Mouse (Mus musculus): ENCODE measurements around the gene Sapcd2. TPM values are rescaled to one million over a fixed set of nuclear protein-coding genes. Genes with fewer than 3 reads are reported as not detected.
A peak's percentile ranks its signal among the peaks of the same experiment; 100 is the strongest.

Gene Sapcd2
- total and polyA plus RNA-seq, 3 experiments = 0.20 TPM; not detected in 2

DNA sequence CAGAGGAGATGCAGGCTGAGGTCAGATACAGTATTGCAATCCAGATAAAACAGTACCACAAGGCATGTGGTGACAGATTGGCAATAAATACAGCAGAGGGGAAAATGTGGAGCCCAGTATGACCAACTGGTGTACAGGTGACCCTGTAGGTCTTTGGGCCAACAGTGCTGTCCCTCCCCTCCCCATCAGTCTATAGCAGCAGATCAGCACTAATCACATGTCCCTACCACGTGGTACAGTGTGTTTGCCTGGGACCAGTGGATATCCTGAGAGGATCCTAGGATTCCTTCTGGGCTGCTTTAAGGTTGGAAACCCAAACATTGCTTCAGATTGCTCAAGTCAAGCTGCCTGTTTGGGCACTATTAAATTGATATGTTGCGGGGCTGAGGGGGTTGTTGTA is 38.6 kb upstream of the Sapcd2 start:
- no peaks in the 10 kb centered on the region for H3K79me2 ChIP-seq (replicated peaks; ENCODE audit: control insufficient read depth, insufficient read depth, low read length)
- 78% methylated on average over 2 of the region's 2 CpGs for WGBS
- no peak overlapping the region for H3K27ac ChIP-seq
- H3K9ac ChIP-seq (ENCODE audit: low read depth, low read length) = no peak overlapping the region
- H3K4me3 ChIP-seq = peak overlapping the region; percentile 67
- H3K27me3 ChIP-seq (ENCODE audit: control insufficient read depth, insufficient read depth, low read length) = no peaks in the 10 kb centered on the region
- TF ChIP-seq EP300 (IDR thresholded peaks at IDR 0.05; ENCODE audit: insufficient read depth, low read depth, low read length) (no peak), CTCF (IDR thresholded peaks at IDR 0.05) (no peak), POLR2A (IDR thresholded peaks at IDR 0.05; ENCODE audit: insufficient read depth, low read depth, low read length) (no peak)
- H3K4me1 ChIP-seq (ENCODE audit: control insufficient read depth, insufficient read depth, low read length) = peaks cover 5% of the 10 kb centered on the region
- DNase-seq = no peak
- H3K36me3 ChIP-seq (ENCODE audit: control insufficient read depth, insufficient read depth, low read length) = no peaks in the 10 kb centered on the region; the same call in 1 of the 2 replicates
- intact Hi-C loops (cut with DNase I) = loop anchor here (5.0 kb wide), 1 partner anchor 61 kb away; the partner anchor contains the start of genes Anapc2 and Ssna1

DNA sequence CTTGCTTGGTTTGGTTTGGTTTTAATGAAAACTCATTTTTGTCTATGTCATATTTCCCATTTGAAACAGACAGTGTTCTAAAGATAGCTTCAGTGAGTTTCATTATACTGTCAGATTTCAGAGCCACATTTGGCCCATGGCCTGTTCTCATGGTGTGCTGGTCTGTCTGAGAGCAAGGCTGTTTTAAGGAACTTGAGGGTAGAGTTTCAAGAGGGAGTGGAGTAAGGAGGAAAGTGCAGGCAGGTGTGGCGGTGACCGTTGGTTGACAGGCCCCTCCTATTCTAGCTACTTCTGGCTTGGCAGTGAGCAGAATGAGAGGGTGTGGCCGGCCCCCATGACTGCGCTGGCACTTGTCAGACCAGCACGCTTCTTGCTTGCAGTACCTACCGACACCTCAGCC is 33.8 kb upstream of the Sapcd2 start:
- Histone ChIP-seq H3K79me2 (replicated peaks; ENCODE audit: control insufficient read depth, insufficient read depth, low read length) (no peaks in the 10 kb centered on the region), H3K9ac (ENCODE audit: low read depth, low read length) (no peak overlapping the region), H3K27me3 (ENCODE audit: control insufficient read depth, insufficient read depth, low read length) (no peaks in the 10 kb centered on the region), H3K4me1 (ENCODE audit: control insufficient read depth, insufficient read depth, low read length) (0 out of 2 replicates have a peak, but pooled peaks cover under 1% of the 10 kb centered on the region), H3K36me3 (ENCODE audit: control insufficient read depth, insufficient read depth, low read length) (no peaks in the 10 kb centered on the region; the same call in 1 of the 2 replicates), H3K4me3 (no peak overlapping the region), H3K27ac (no peak overlapping the region)
- TF ChIP-seq CTCF (IDR thresholded peaks at IDR 0.05) (no peak), POLR2A (IDR thresholded peaks at IDR 0.05; ENCODE audit: insufficient read depth, low read depth, low read length) (no peak), EP300 (IDR thresholded peaks at IDR 0.05; ENCODE audit: insufficient read depth, low read depth, low read length) (no peak)
- 87% methylated on average over 6 of the region's 6 CpGs for WGBS
- no peak for DNase-seq
- intact Hi-C loops (cut with DNase I) = no loop called here

- no peak for DNase-seq
- Histone ChIP-seq H3K27me3 (ENCODE audit: control insufficient read depth, insufficient read depth, low read length) (no peaks in the 10 kb centered on the region), H3K36me3 (ENCODE audit: control insufficient read depth, insufficient read depth, low read length) (no peaks in the 10 kb centered on the region), H3K4me1 (ENCODE audit: control insufficient read depth, insufficient read depth, low read length) (no peaks in the 10 kb centered on the region), H3K27ac (no peak overlapping the region), H3K79me2 (replicated peaks; ENCODE audit: control insufficient read depth, insufficient read depth, low read length) (no peaks in the 10 kb centered on the region), H3K4me3 (no peak overlapping the region), H3K9ac (ENCODE audit: low read depth, low read length) (no peak overlapping the region)
- intact Hi-C loops (cut with DNase I) = no loop called here
- WGBS = 74% methylated on average over 7 of the region's 7 CpGs
- TF ChIP-seq EP300 (IDR thresholded peaks at IDR 0.05; ENCODE audit: insufficient read depth, low read depth, low read length) (no peak), CTCF (IDR thresholded peaks at IDR 0.05) (no peak), POLR2A (IDR thresholded peaks at IDR 0.05; ENCODE audit: insufficient read depth, low read depth, low read length) (no peak)
These were observed 24.0 kb upstream of the Sapcd2 start for GRCm38 (mm10) chr2:25348162-25348561.

GRCm38 (mm10) chr2:25349499-25349898 is 22.6 kb upstream of the Sapcd2 start:
- Histone ChIP-seq H3K79me2 (replicated peaks; ENCODE audit: control insufficient read depth, insufficient read depth, low read length) (no peaks in the 10 kb centered on the region), H3K36me3 (ENCODE audit: control insufficient read depth, insufficient read depth, low read length) (no peaks in the 10 kb centered on the region), H3K9ac (ENCODE audit: low read depth, low read length) (no peak overlapping the region), H3K4me3 (no peak overlapping the region), H3K27ac (no peak overlapping the region), H3K27me3 (ENCODE audit: control insufficient read depth, insufficient read depth, low read length) (no peaks in the 10 kb centered on the region), H3K4me1 (ENCODE audit: control insufficient read depth, insufficient read depth, low read length) (no peaks in the 10 kb centered on the region)
- TF ChIP-seq CTCF (IDR thresholded peaks at IDR 0.05) = no peak
- TF ChIP-seq EP300 (IDR thresholded peaks at IDR 0.05; ENCODE audit: insufficient read depth, low read depth, low read length) = no peak
- TF ChIP-seq POLR2A (IDR thresholded peaks at IDR 0.05; ENCODE audit: insufficient read depth, low read depth, low read length) = no peak
- 90% methylated on average over 4 of the region's 4 CpGs for WGBS
- intact Hi-C loops (cut with DNase I) = no loop called here
- no peak for DNase-seq

- TF ChIP-seq CTCF (IDR thresholded peaks at IDR 0.05) = no peak
- no peak for TF ChIP-seq POLR2A (IDR thresholded peaks at IDR 0.05; ENCODE audit: insufficient read depth, low read depth, low read length)
- no peak for TF ChIP-seq EP300 (IDR thresholded peaks at IDR 0.05; ENCODE audit: insufficient read depth, low read depth, low read length)
- intact Hi-C loops (cut with DNase I) = no loop called here
- Histone ChIP-seq H3K27me3 (ENCODE audit: control insufficient read depth, insufficient read depth, low read length) (no peaks in the 10 kb centered on the region), H3K4me3 (no peak overlapping the region), H3K27ac (no peak overlapping the region), H3K9ac (ENCODE audit: low read depth, low read length) (no peak overlapping the region), H3K4me1 (ENCODE audit: control insufficient read depth, insufficient read depth, low read length) (no peaks in the 10 kb centered on the region), H3K79me2 (replicated peaks; ENCODE audit: control insufficient read depth, insufficient read depth, low read length) (no peaks in the 10 kb centered on the region), H3K36me3 (ENCODE audit: control insufficient read depth, insufficient read depth, low read length) (no peaks in the 10 kb centered on the region)
- 91% methylated on average over 3 of the region's 3 CpGs for WGBS
- no peak for DNase-seq
These were observed 21.4 kb upstream of the Sapcd2 start for GRCm38 (mm10) chr2:25350701-25351100.

- no peaks in the 10 kb centered on the region for H3K36me3 ChIP-seq (ENCODE audit: control insufficient read depth, insufficient read depth, low read length)
- H3K9ac ChIP-seq (ENCODE audit: low read depth, low read length) = no peak overlapping the region
- H3K27ac ChIP-seq = no peak overlapping the region
- no peak overlapping the region for H3K4me3 ChIP-seq
- 80% methylated on average over 6 of the region's 6 CpGs for WGBS
- DNase-seq = no peak
- intact Hi-C loops (cut with DNase I) = no loop called here
- H3K27me3 ChIP-seq (ENCODE audit: control insufficient read depth, insufficient read depth, low read length) = no peaks in the 10 kb centered on the region
- no peak for TF ChIP-seq EP300 (IDR thresholded peaks at IDR 0.05; ENCODE audit: insufficient read depth, low read depth, low read length)
- TF ChIP-seq CTCF (IDR thresholded peaks at IDR 0.05) = no peak
- no peak for TF ChIP-seq POLR2A (IDR thresholded peaks at IDR 0.05; ENCODE audit: insufficient read depth, low read depth, low read length)
- H3K79me2 ChIP-seq (replicated peaks; ENCODE audit: control insufficient read depth, insufficient read depth, low read length) = no peaks in the 10 kb centered on the region
- H3K4me1 ChIP-seq (ENCODE audit: control insufficient read depth, insufficient read depth, low read length) = peaks cover 2% of the 10 kb centered on the region
These were observed 17.9 kb upstream of the Sapcd2 start for GRCm38 (mm10) chr2:25354211-25354610.

Measured in heart, adult 2 months (tissue).